Comparison of ENCODE assay signal across 9 mouse cellular contexts in genomic region chr3:41295150-41295549, GRCm38 (mm10).
DNase-seq lines count a peak whose midpoint lies in the region; ATAC-seq and TF ChIP-seq lines count a peak whose summit lies in the region.
"Had no signal": no experiment of that assay in that cellular context is flagged by ENCODE, and none has a peak within 500 bp of the region (broad histone marks: within the 10 kb centered on the region; RNA-seq: fewer than 3 reads in every experiment).

No protein-coding gene starts in this region.

- H3K4me3 ChIP-seq in liver, adult 2 months (ENCODE audit: insufficient read depth, low read depth, low read length): no peak overlapping the region
- no peak overlapping the region for H3K4me3 ChIP-seq in liver, embryonic 12.5 days
- H3K4me3 ChIP-seq in brown adipose tissue, adult 24 weeks (ENCODE audit: insufficient read depth, low read depth, low read length): no peak overlapping the region
- no peak overlapping the region for H3K4me3 ChIP-seq in heart, embryonic 13.5 days
- H3K4me3 ChIP-seq: erythroblast, embryonic 14.5 days; neural tube, embryonic 12.5 days had no signal

- peak overlapping the region; percentile 42; the same call in 1 of the 2 replicates for H3K27ac ChIP-seq in liver, adult 2 months (replicated peaks; ENCODE audit: insufficient read depth, low read depth, low read length)
- no peak overlapping the region for H3K27ac ChIP-seq in liver, embryonic 12.5 days
- 0 out of 2 replicates have a peak overlapping the region, but pooled peaks have one; percentile 35 for H3K27ac ChIP-seq in brown adipose tissue, adult 24 weeks (replicated peaks; ENCODE audit: low read depth, low read length)
- H3K27ac ChIP-seq in heart, embryonic 13.5 days (replicated peaks): peak overlapping the region; percentile 41
- H3K27ac ChIP-seq: neural tube, embryonic 12.5 days had no signal

- H3K27me3 ChIP-seq in liver, adult 2 months (ENCODE audit: control insufficient read depth, insufficient read depth, low read length): no peaks in the 10 kb centered on the region
- H3K27me3 ChIP-seq in liver, embryonic 12.5 days (replicated peaks): no peaks in the 10 kb centered on the region
- no peaks in the 10 kb centered on the region for H3K27me3 ChIP-seq in heart, embryonic 13.5 days (replicated peaks)
- H3K27me3 ChIP-seq: neural tube, embryonic 12.5 days had no signal

- 20% methylated on average over 8 of the region's 8 CpGs for WGBS in liver, adult 2 months
- WGBS in liver, embryonic 12.5 days (ENCODE audit: insufficient replicate concordance): 61% methylated on average over 8 of the region's 8 CpGs
- 48% methylated on average over 8 of the region's 8 CpGs for WGBS in heart, embryonic 13.5 days

- TF ChIP-seq POLR2A in liver, adult 2 months (IDR thresholded peaks at IDR 0.05; ENCODE audit: extremely low read depth, insufficient read depth, low read length): no peak

- H3K79me2 ChIP-seq in liver, adult 2 months (ENCODE audit: control insufficient read depth, insufficient read depth, low read length): no peaks in the 10 kb centered on the region

- DNase-seq in liver, adult 2 months (ENCODE audit: extremely low read depth, low read depth, low spot score): peak; percentile 94
- peak; percentile 73 for DNase-seq in lung, postnatal 10 days
- DNase-seq in thymus, adult 18-20 months: no peak
- no peak for DNase-seq in spleen, adult 12 weeks (ENCODE audit: low spot score)

- no peak for ATAC-seq in liver, embryonic 12.5 days
- ATAC-seq in heart, embryonic 13.5 days (ENCODE audit: extremely low read depth, insufficient number of reproducible peaks, low FRiP score, low TSS enrichment): peak; percentile 19; the same call in 1 of the 2 replicates

- TF ChIP-seq CTCF in liver, adult 2 months (IDR thresholded peaks at IDR 0.05; ENCODE audit: low read depth, low read length): no peak

- no peak overlapping the region; the same call in 1 of the 2 replicates for H3K9ac ChIP-seq in liver, adult 2 months (ENCODE audit: low read depth, low read length)
- H3K9ac ChIP-seq in liver, embryonic 12.5 days: no peak overlapping the region
- no peak overlapping the region for H3K9ac ChIP-seq in heart, embryonic 13.5 days
- H3K9ac ChIP-seq: neural tube, embryonic 12.5 days had no signal

- H3K4me1 ChIP-seq in liver, adult 2 months (ENCODE audit: control insufficient read depth, insufficient read depth, low read length): peaks cover 8% of the 10 kb centered on the region
- H3K4me1 ChIP-seq in liver, embryonic 12.5 days: no peaks in the 10 kb centered on the region
- peaks cover 5% of the 10 kb centered on the region; the same call in 1 of the 2 replicates for H3K4me1 ChIP-seq in brown adipose tissue, adult 24 weeks (ENCODE audit: control insufficient read depth, insufficient read depth, insufficient read length, low read length)
- peaks cover 21% of the 10 kb centered on the region for H3K4me1 ChIP-seq in heart, embryonic 13.5 days
- H3K4me1 ChIP-seq: neural tube, embryonic 12.5 days had no signal

- no peak overlapping the region for H3K4me2 ChIP-seq in liver, embryonic 12.5 days
- peak overlapping the region; percentile 3; the same call in 1 of the 2 replicates for H3K4me2 ChIP-seq in heart, embryonic 13.5 days
- H3K4me2 ChIP-seq: neural tube, embryonic 12.5 days had no signal

- H3K36me3 ChIP-seq in liver, adult 2 months (ENCODE audit: control insufficient read depth, insufficient read depth, low read length): no peaks in the 10 kb centered on the region
- no peaks in the 10 kb centered on the region for H3K36me3 ChIP-seq in liver, embryonic 12.5 days
- H3K36me3 ChIP-seq in heart, embryonic 13.5 days: no peaks in the 10 kb centered on the region
- H3K36me3 ChIP-seq: neural tube, embryonic 12.5 days had no signal

- no peaks in the 10 kb centered on the region for H3K9me3 ChIP-seq in liver, embryonic 12.5 days (replicated peaks)
- no peaks in the 10 kb centered on the region for H3K9me3 ChIP-seq in heart, embryonic 13.5 days
- H3K9me3 ChIP-seq: neural tube, embryonic 12.5 days had no signal

Comparison
In these comparisons a context has a peak if more than half of its experiments do, and no peak if none do; other contexts are left out.
1. DNase-seq: peak in liver, adult 2 months (single experiment) and lung, postnatal 10 days (single experiment); none in thymus, adult 18-20 months (0 of 2) and spleen, adult 12 weeks (single experiment).